Mouse (Mus musculus) forebrain, embryonic 11.5 days (tissue): ENCODE results near the gene Ada. TPM values are rescaled to one million over a fixed set of nuclear protein-coding genes. Genes with fewer than 3 reads are reported as not detected.
"Not testable (repeated sequence)": the region's sequence is repeated elsewhere in the genome, so short reads cannot be mapped to it uniquely, and the experiment has no call there.

Source experiments
- ATAC-seq: fragments of 200-750 bp; cut with Nextera tagmentation; replicated peaks from 2 replicates; pipeline ENCODE4 v1.8.0; 2017; ENCODE audit warnings: moderate TSS enrichment; ENCODE audit not compliant: low FRiP score
- DNase-seq: peaks from one replicate; pipeline ENCODE4 v3.0.0-alpha.2; 2017; ENCODE audit warnings: low spot score
- H3K27ac ChIP-seq: fragments of 300-500 bp; sonication (generic); 2 replicates; pipeline ENCODE4 v1.5.1; 2014; ENCODE audit warnings: low read depth, low read length
- H3K27me3 ChIP-seq: fragments of 300-500 bp; sonication (generic); 2 replicates; pipeline ENCODE4 v1.6.1; 2014; ENCODE audit warnings: mild to moderate bottlenecking, low read length, mixed read lengths; ENCODE audit not compliant: control insufficient read depth, insufficient read depth
- H3K36me3 ChIP-seq: fragments of 300-500 bp; sonication (generic); 2 replicates; pipeline ENCODE4 v1.6.1; 2014; ENCODE audit warnings: mild to moderate bottlenecking, low read length, moderate library complexity, mixed read lengths; ENCODE audit not compliant: control insufficient read depth, insufficient read depth
- H3K4me1 ChIP-seq: fragments of 300-500 bp; sonication (generic); replicated peaks from 2 replicates; pipeline ENCODE4 v1.6.1; 2014; ENCODE audit warnings: low read length, mixed read lengths; ENCODE audit not compliant: control insufficient read depth, insufficient read depth
- H3K4me2 ChIP-seq: fragments of 300-500 bp; sonication (generic); 2 replicates; pipeline ENCODE4 v1.6.1; 2014; ENCODE audit warnings: low read depth, mild to moderate bottlenecking, low read length, moderate library complexity, mixed read lengths; ENCODE audit not compliant: severe bottlenecking
- H3K4me3 ChIP-seq: fragments of 300-500 bp; sonication (generic); 2 replicates; pipeline ENCODE4 v1.5.1; 2014; ENCODE audit warnings: low read depth, low read length
- H3K9ac ChIP-seq: fragments of 300-500 bp; sonication (generic); 2 replicates; pipeline ENCODE4 v1.6.1; 2014; ENCODE audit warnings: low read length
- H3K9me3 ChIP-seq: fragments of 300-500 bp; sonication (generic); 2 replicates; pipeline ENCODE4 v1.6.1; 2016; ENCODE audit warnings: low read length, mixed read lengths; ENCODE audit not compliant: control insufficient read depth
- WGBS: fragments of 180-500 bp; shearing (Covaris S2); extraction: QIAGEN DNeasy Blood & Tissue Kit; methylation state at CpG from one replicate; pipeline ENCODE4 v1.1.7; 2014; 5-methylcytosine and 5-hydroxymethylcytosine counted together
- polyA plus RNA-seq: library from polyadenylated mRNA; unstranded; fragments of >200 nt; fragmentation: Nextera tagmentation; extraction: Ambion mirVana; gene quantifications from 2 replicates; pipeline ENCODE4 v1.2.1, GENCODE M21; 2014

Gene Ada
- polyA plus RNA-seq, 1 experiment from 2014 or later: 8.1 TPM

DNA sequence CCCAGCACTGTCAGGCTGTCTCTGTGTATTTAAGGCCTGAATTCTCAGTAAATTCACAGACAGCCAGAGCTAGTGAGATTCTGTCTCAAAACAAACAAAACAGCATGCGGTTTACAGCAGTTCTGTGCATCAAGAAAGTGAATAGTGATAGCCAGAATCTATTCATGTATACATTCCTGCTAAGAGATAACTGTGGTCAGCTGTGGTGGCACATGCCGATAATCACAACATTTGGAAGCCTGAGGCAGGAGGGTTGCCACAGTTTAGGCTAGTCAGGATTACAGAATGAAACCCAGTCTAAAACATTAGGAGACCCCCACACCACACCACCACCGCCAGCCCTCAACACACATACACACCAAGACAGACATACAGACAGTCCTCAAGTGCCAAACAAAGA lies 60.3 kb downstream of the Ada start:
- H3K4me3 ChIP-seq: no peak overlapping the region
- no peak overlapping the region for H3K9ac ChIP-seq
- ATAC-seq: no peak
- no peak overlapping the region for H3K27ac ChIP-seq
- DNase-seq: no peak
- no peak overlapping the region for H3K4me2 ChIP-seq
- no peaks in the 10 kb centered on the region for H3K36me3 ChIP-seq
- no peaks in the 10 kb centered on the region for H3K9me3 ChIP-seq
- no peaks in the 10 kb centered on the region for H3K27me3 ChIP-seq
- 84% methylated on average over 3 of the region's 3 CpGs for WGBS
- H3K4me1 ChIP-seq: no peaks in the 10 kb centered on the region; the same call in none of the 2 replicates

DNA sequence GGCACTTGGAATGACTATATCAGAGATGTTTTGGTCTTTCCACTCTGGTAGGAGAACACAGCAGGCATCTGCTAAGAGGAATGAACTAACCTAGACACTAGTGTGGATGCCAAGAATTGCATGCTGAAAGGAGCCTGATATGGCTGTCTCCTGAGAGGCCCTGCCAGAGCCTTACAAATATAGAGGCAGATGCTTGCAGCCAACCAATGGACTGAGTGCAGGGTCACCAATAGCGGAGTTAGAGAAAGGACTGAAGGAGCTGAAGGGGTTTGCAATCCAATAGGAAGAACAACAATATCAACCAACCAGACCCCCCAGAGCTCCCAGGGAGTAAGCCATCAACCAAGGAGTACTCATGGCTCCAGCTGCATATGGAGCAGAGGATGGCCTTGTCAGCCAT lies 61.7 kb downstream of the Ada start:
- DNase-seq, H3K9ac ChIP-seq, H3K4me3 ChIP-seq, H3K36me3 ChIP-seq, H3K27ac ChIP-seq, H3K4me2 ChIP-seq, H3K9me3 ChIP-seq, H3K27me3 ChIP-seq, ATAC-seq, H3K4me1 ChIP-seq: not testable (repeated sequence)
- WGBS: 95% methylated on average over 1 of the region's 1 CpGs

DNA sequence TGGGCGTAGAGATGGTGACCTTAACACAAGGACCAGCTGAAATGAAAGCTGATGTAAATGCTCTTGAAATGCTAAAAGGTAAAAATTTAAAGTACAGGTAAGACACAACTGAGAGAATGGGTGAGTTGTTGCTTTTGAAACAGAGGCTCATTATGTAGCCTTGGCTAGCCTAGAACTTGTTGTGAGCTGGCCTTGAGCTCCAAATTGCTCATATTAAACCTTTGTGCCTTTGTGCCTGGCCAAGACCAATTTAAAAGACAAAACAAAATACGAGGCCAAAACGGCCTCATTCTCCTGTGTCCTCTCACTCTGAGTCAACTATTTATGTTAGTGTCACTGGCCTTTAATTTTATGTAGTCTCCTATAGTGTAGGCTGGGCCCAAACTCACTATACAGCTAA lies 63.2 kb downstream of the Ada start:
- Histone ChIP-seq H3K4me2 (no peak overlapping the region), H3K27me3 (no peaks in the 10 kb centered on the region), H3K9ac (no peak overlapping the region), H3K4me3 (no peak overlapping the region), H3K9me3 (no peaks in the 10 kb centered on the region), H3K36me3 (no peaks in the 10 kb centered on the region), H3K27ac (no peak overlapping the region), H3K4me1 (no peaks in the 10 kb centered on the region; the same call in none of the 2 replicates)
- WGBS: 87% methylated on average over 3 of the region's 3 CpGs
- no peak for DNase-seq
- no peak for ATAC-seq

DNA sequence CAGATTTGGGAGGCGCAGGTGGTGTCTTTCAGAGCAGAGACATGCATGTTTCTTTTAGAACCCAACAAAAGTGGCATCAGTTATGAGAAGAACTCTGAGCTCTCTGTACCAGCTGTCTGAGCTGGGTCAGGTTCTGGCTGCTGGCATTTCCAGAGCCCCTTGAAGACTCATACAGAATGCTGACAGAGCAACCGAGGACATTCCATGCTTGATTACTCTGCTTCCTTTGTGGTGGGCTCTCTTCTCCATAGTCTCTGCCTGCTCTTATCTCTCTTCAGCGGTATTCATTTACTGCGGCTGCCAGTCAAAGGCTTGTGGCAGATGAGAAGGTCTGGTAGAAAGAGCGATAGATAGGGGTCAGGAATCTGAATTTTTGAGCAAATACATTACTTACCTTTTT lies 63.8 kb downstream of the Ada start:
- Histone ChIP-seq H3K9ac (no peak overlapping the region), H3K4me3 (no peak overlapping the region), H3K27me3 (no peaks in the 10 kb centered on the region), H3K27ac (no peak overlapping the region), H3K36me3 (no peaks in the 10 kb centered on the region), H3K4me2 (no peak overlapping the region), H3K4me1 (no peaks in the 10 kb centered on the region; the same call in none of the 2 replicates), H3K9me3 (no peaks in the 10 kb centered on the region)
- no peak for ATAC-seq
- WGBS: 88% methylated on average over 5 of the region's 5 CpGs
- no peak for DNase-seq

DNA sequence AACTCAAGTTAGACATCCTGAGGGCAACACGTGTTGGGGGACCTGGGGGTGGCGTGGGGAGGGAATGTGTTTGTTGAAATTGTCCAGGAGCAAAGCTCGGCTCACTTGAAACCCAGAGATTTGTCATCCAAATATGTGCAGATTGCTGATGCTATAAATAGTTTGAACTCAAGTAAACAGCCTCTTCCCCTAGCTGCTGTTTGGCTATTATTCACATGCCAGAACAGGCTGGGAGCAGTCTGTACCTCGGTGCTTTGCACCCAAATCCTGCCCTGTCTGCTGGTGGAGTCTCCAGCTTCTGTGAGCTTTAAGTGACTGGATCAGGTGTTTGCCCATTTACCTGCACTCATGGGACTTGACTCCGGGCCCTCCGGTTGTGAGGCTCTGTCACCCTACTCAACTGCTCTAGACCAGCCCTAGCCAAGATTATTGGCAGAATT lies 64.3 kb downstream of the Ada start:
- Histone ChIP-seq H3K4me2 (no peak overlapping the region), H3K9ac (no peak overlapping the region), H3K4me3 (no peak overlapping the region), H3K4me1 (no peaks in the 10 kb centered on the region; the same call in none of the 2 replicates), H3K9me3 (no peaks in the 10 kb centered on the region), H3K27ac (no peak overlapping the region), H3K36me3 (no peaks in the 10 kb centered on the region), H3K27me3 (no peaks in the 10 kb centered on the region)
- WGBS: 85% methylated on average over 6 of the region's 6 CpGs
- no peak for DNase-seq
- no peak for ATAC-seq

DNA sequence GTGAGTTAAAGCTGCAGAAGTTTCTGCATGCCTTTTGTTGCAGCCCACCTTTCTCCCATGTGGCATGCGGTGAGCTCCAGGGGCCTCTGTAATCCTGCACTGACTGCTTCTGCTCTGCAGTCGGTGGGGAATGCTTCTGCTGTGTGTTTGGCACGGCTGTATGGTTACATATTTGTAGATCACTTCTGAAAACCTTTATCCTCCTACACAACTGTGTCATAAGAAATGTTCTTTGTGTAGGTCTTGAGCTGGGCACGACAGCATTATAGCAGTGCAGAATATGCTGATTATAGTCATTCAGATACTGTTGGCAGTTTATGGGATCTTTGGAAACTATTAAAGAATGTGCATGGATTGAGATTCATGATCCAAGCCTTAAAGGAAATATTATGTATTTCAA lies 64.8 kb downstream of the Ada start:
- 65% methylated on average over 4 of the region's 4 CpGs for WGBS
- ATAC-seq (no peak), DNase-seq (no peak)
- Histone ChIP-seq H3K4me3 (no peak overlapping the region), H3K27me3 (no peaks in the 10 kb centered on the region), H3K4me2 (no peak overlapping the region), H3K9ac (no peak overlapping the region), H3K36me3 (no peaks in the 10 kb centered on the region), H3K4me1 (no peaks in the 10 kb centered on the region; the same call in 1 of the 2 replicates), H3K9me3 (no peaks in the 10 kb centered on the region), H3K27ac (no peak overlapping the region)

DNA sequence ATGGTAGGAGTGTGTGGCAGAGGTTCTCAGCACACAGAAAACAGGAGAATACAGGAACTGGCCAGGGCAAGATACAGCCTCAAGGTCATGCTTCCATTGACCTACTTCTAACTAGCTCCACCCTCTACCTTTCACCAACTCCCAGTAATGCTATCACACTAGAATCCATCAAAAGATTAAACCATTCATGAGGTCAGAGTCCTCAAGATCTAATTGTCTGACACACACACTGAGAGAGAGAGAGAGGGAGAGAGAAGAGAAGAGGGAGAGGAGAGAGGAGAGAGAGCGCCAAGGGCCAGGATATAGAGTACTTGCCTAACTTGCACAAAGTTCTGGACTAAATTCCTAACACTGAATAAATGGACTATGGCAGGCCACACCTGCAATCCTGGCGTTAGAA lies 67.7 kb downstream of the Ada start:
- no peak overlapping the region for H3K27ac ChIP-seq
- no peak for ATAC-seq
- no peak overlapping the region for H3K4me2 ChIP-seq
- H3K36me3 ChIP-seq: no peaks in the 10 kb centered on the region
- 93% methylated on average over 2 of the region's 2 CpGs for WGBS
- DNase-seq: no peak
- no peaks in the 10 kb centered on the region for H3K4me1 ChIP-seq
- no peak overlapping the region for H3K4me3 ChIP-seq
- no peak overlapping the region for H3K9ac ChIP-seq
- H3K9me3 ChIP-seq: no peaks in the 10 kb centered on the region
- H3K27me3 ChIP-seq: no peaks in the 10 kb centered on the region

DNA sequence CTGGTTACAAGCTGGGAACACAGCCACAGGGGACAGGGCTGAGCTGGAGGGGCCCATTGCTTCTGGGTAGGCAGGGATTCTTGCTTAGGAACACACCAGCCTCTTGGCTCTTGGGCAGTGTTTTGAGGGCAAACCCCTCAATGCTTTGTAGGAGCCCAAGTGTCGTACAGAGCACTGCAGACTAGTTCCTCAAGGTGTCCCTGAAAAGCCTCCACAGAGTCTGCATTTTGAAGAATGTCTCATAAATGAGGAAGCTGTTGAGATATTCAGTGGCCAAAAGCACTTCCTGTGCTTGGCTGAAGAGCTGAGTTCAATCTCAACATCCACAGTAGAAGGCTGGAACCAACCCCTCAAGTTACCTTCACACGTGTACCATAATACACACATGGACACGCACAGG lies 73.3 kb downstream of the Ada start:
- H3K27ac ChIP-seq: no peak overlapping the region
- no peak overlapping the region for H3K9ac ChIP-seq
- WGBS: 95% methylated on average over 3 of the region's 3 CpGs
- no peak overlapping the region for H3K4me3 ChIP-seq
- no peaks in the 10 kb centered on the region for H3K9me3 ChIP-seq
- no peaks in the 10 kb centered on the region for H3K27me3 ChIP-seq
- H3K4me1 ChIP-seq: 0 out of 2 replicates have a peak, but pooled peaks cover 2% of the 10 kb centered on the region
- H3K36me3 ChIP-seq: no peaks in the 10 kb centered on the region
- no peak overlapping the region for H3K4me2 ChIP-seq
- no peak for DNase-seq
- ATAC-seq: no peak
